Mouse (Mus musculus) naive thymus-derived CD4-positive, alpha-beta T cell, adult 2 months (primary cell): ENCODE data around the gene Il1f9.
"Not testable (repeated sequence)": the region's sequence is repeated elsewhere in the genome, so short reads cannot be mapped to it uniquely, and the experiment has no call there.

Source experiments
- DNase-seq: peaks from one replicate; pipeline ENCODE4 v3.0.0-alpha.2; 2011; ENCODE audit warnings: low read depth

Il1f9 gene

DNA sequence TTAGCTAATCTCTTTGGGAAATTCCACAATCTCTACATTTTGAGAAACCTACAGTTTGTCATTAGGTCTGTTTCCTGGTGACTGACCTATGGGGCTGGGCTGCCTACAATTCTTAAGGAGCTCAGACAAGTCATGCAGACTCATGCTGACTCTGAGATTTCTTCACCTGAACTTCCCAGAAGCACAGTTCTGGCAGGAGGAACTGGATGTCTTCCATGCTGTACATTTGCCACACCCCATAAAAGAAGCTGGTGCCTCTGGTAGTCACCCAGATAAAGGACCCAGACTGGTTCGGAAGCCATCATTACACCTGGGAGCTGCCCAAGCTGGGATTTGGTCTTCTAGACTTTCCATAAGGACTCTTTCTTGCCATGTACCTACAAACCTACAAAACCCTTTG is at the start of gene Il1f9:
TSS of gene Il1f9 (plus strand) at position 301 of the 400 bp plus-strand sequence.
- DNase-seq = no peak

DNA sequence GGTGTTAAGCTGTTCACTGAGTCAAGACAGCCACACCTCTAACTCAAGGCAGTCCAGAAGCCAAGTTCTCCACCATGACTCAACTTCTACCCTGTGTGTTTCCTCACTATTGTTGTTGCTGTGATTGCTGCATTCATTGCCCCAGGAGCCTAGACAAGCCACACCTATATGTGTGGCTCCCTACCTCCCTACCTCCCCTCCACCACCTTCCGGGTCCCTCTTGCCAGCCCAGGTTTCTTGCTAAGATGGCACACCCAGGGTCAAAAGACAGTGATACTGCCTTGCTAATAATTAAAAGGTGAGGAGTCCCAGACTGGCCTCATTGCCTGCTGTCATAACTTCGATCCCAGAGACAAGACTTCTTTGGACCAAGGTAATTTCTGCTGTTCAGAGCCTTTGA is 33.4 kb upstream of the Il1f9 start, which contains the start of gene Il1f8:
TSS of gene Il1f8 (plus strand) at position 301 of the 400 bp plus-strand sequence.
- no peak for DNase-seq

DNA sequence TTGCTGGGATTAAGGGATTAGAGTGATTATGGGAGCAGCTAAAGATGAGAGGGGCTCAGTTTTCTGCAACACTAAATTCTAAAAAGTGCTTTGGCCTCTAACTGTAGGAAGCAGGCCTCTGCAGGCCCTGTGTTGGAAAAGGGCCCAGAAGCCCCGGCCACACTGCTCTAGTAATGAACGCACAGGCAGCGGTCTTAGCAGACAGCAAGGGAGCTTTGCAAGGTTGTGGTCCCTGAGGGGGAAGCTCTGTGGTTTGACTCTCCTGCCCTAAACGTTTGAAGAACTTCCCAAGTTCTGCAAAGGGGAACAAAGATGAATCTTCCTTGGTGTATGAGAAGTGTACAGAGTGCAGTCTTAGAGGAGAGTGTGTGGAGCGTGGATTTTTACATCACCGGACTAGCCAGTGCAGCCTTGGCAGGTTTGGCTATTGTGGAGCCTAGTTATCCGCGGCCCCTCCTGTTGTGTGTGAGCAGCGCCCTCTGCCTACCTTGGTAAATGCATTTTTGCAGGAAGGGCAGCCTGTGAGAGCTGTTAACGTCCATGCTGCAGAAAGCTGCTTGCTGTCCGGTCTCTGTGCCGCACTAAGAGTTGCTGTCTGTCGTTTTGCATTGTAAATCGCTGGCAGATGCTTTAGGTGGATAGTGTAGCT is 4.5 kb upstream of the Il1f9 start:
- not testable (repeated sequence) for DNase-seq

DNA sequence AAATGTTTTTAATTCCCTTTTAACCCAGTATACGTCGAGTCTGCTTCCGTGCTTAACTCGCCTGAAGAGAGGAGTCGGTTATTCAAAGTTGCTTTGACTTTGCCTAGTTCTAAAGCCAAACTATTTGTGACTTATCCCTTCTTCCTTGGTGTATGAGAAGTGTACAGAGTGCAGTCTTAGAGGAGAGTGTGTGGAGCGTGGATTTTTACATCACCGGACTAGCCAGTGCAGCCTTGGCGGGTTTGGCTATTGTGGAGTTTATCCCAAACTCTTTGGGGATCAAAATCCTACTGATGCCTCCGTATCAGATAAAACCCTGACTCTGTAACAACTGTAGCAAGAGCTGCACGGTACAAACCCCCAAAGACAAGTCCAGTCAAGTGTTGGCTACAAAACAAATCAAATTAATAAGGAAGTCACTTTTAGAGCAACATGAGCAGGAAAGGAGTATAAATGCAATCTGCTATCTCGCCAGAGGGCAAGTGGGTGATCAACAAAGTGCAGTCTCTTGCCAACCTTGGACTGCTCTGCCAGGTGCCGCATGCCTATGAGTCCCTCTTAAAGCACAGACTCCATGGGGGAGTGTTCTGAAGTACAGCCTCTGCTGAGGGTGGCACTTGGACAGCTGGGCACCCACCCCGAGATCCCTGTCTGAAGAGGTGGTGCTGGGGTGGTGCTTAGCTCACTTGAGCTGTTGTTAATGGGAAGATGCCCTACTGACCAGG is 3.7 kb upstream of the Il1f9 start:
- DNase-seq = not testable (repeated sequence)

DNA sequence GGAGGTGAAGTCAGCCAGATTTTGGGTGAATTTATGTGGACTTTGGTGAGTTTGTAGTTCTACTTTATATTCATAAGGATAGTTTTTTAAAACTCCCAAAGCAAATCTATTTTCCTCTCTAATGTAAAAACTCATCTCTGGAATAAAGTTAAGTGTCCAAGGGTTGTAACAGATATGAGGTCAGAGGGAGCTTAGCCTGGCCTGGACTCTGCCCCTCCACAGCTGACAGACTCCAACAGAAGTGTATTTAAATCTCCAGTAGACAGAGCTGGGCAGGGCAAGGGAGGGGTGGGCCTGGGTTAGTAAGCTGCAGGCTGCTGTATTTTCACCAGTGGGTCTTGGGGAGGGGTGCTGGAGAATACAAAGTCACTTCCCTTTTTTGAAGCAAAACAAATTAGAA is 2.2 kb upstream of the Il1f9 start:
- not testable (repeated sequence) for DNase-seq

DNA sequence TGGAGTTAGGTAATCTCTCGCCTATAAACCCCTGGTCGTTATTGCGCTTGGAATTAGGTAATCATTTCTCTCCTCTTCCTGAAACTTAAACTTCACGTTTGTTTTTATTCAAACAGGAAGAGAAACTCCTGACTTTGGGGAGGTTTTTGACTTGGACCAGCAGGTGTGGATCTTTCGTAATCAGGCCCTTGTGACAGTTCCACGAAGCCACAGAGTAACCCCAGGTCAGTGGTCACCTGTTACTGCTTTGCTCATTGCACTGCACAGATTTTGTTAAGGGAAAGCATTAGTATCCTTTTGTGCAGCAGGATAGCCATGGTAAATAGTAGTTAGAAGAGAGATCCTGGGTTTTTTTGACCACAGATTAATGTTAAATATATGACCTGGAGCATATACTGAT is 1.3 kb downstream of the Il1f9 start:
- no peak for DNase-seq

DNA sequence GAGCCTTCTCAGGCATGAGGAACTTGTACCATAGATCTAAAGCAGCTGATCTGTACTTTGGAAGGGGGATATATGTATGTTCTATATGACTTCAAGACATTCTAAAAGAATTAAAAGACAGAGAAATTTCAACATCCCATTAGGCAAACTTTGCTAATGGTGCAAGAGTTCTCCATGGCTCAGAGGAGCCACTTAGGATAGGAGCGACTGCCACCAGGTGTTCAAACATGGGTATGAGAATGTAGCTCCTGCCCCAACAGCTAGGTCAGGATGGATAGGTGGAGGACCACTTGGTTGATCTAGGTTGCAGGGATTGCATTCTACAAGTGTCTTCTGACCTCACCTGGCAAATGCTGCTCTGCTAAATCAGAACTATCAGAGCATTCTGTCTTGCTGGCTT is 1.9 kb downstream of the Il1f9 start:
- no peak for DNase-seq

DNA sequence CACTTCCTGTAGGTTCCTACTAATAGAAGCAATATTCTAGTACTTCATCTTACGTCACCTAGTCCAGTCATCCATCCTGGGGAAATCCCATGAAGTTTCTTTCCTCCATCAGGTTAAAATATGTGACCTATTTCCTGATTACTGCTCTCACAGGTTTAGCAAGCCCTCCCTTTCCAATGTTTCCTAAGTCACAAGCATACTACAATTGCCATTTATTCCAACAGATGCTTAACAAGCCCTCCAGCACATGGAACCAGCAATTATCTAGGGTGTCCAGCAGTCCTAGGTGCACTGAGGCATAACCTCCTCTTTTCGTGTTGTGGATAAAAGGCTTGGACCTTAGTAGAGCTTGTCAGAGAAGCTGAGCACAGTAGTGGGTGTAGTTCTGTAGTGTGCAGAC is 28.8 kb downstream of the Il1f9 start, which contains the start of gene Il1f6:
TSS of gene Il1f6 (plus strand) at position 301 of the 400 bp plus-strand sequence.
- DNase-seq = no peak

DNA sequence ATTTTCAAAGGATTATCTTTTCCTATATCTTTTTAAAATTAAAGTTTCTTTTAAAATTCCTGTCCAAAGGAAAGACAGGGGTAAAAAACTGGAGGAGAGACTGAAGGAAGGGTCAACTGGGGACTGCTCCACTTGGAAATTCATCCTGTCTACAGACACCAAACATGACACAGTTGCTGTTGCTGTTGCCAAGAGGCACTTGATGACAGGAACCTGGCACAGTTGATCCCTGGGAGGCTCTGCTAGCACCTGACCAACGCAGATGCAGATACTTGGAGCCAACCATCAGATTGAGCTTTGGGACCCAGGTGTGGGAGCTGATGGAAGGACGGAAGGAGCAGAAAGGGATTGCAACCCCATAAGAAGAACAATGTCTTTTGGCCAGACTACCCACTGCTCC is 40.9 kb downstream of the Il1f9 start:
- no peak for DNase-seq
